ENCODE assay signal across 8 mouse cellular contexts in the genomic region with DNA sequence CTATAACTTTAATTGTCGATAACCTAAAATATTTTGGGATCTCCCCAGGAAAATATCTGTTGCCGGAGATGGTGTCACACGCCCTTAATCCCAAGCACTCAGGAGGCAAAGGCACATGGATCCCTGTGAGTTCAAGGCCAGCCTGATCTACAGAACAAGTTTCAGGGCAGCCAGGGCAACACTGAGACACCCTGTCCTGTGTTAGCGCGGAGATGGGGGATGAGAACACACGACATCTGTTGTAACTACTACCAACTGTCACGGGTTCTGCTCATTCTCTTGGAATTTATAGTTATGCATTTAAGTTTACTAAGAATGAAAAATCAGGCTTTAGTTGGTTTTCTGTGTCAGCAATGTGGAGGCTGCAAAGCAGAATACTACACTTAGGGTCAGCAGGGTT. TPM values are rescaled to one million over a fixed set of nuclear protein-coding genes. Genes with fewer than 3 reads are reported as not detected.
DNase-seq lines count a peak whose midpoint lies in the region; ATAC-seq and TF ChIP-seq lines count a peak whose summit lies in the region.

No protein-coding gene starts in this region.

- no peak for ATAC-seq in erythroblast, adult 5-6 weeks (replicated peaks; ENCODE audit: low FRiP score, poor library complexity, severe bottlenecking)
- ATAC-seq in forebrain, embryonic 15.5 days (replicated peaks): peak; percentile 48
- no peak for ATAC-seq in liver, embryonic 16.5 days (ENCODE audit: low read depth)

- peaks cover 18% of the 10 kb centered on the region for H3K36me3 ChIP-seq in erythroblast, embryonic 14.5 days (ENCODE audit: control insufficient read depth)
- H3K36me3 ChIP-seq in C2C12 (ENCODE audit: control insufficient read depth, insufficient read depth): no peaks in the 10 kb centered on the region
- no peaks in the 10 kb centered on the region for H3K36me3 ChIP-seq in forebrain, embryonic 15.5 days
- H3K36me3 ChIP-seq in liver, embryonic 16.5 days (ENCODE audit: control insufficient read depth, insufficient read depth): no peaks in the 10 kb centered on the region

- no peak for DNase-seq in spleen, postnatal 36 days (ENCODE audit: low spot score in 2 of 2)
- no peak for DNase-seq in cerebellum, adult 18-20 months
- no peak for DNase-seq in ovary, adult 18-20 months (ENCODE audit: low spot score)

- H3K4me3 ChIP-seq in erythroblast, embryonic 14.5 days (replicated peaks): peak overlapping the region; percentile 88
- no peak overlapping the region for H3K4me3 ChIP-seq in C2C12 (ENCODE audit: insufficient read depth, poor library complexity, severe bottlenecking)
- H3K4me3 ChIP-seq in forebrain, embryonic 15.5 days: peak overlapping the region; percentile 70
- peak overlapping the region; percentile 74 for H3K4me3 ChIP-seq in liver, embryonic 16.5 days (ENCODE audit: low read depth, low read length)

- H3K27ac ChIP-seq in forebrain, embryonic 15.5 days (replicated peaks): peak overlapping the region; percentile 91
- H3K27ac ChIP-seq in liver, embryonic 16.5 days (ENCODE audit: low read length): no peak overlapping the region

- peak overlapping the region; percentile 32; the same call in 1 of the 2 replicates for H3K9ac ChIP-seq in forebrain, embryonic 15.5 days (replicated peaks)
- H3K9ac ChIP-seq in liver, embryonic 16.5 days (ENCODE audit: low read depth, low read length): peak overlapping the region; percentile 17; the same call in 1 of the 2 replicates

- whole genome bisulfite sequencing in forebrain, embryonic 15.5 days: 34% methylated on average over 7 of the region's 7 CpGs
- WGBS in liver, embryonic 16.5 days (ENCODE audit: insufficient replicate concordance): 40% methylated on average over 7 of the region's 7 CpGs

- no peak for TF ChIP-seq CTCF in C2C12 (IDR thresholded peaks at IDR 0.05; ENCODE audit: control insufficient read depth, insufficient read depth, insufficient read length)

- H3K4me2 ChIP-seq in forebrain, embryonic 15.5 days (replicated peaks): peak overlapping the region; percentile 77
- H3K4me2 ChIP-seq in liver, embryonic 16.5 days (ENCODE audit: low read depth, low read length): peak overlapping the region; percentile 95

- H3K4me1 ChIP-seq in erythroblast, embryonic 14.5 days (ENCODE audit: control insufficient read depth): peaks cover 50% of the 10 kb centered on the region
- H3K4me1 ChIP-seq in forebrain, embryonic 15.5 days: peaks cover 33% of the 10 kb centered on the region
- peaks cover 33% of the 10 kb centered on the region for H3K4me1 ChIP-seq in liver, embryonic 16.5 days (ENCODE audit: control insufficient read depth, low read depth, low read length)

- no peaks in the 10 kb centered on the region for H3K9me3 ChIP-seq in erythroblast, embryonic 14.5 days (ENCODE audit: control insufficient read depth, low read length)
- no peaks in the 10 kb centered on the region for H3K9me3 ChIP-seq in forebrain, embryonic 15.5 days
- no peaks in the 10 kb centered on the region for H3K9me3 ChIP-seq in liver, embryonic 16.5 days (replicated peaks; ENCODE audit: control insufficient read depth, low read length)

- H3K27me3 ChIP-seq in erythroblast, embryonic 14.5 days (ENCODE audit: control insufficient read depth): no peaks in the 10 kb centered on the region
- H3K27me3 ChIP-seq in C2C12 (ENCODE audit: control insufficient read depth, insufficient read depth, insufficient read length): peaks cover under 1% of the 10 kb centered on the region
- H3K27me3 ChIP-seq in forebrain, embryonic 15.5 days: no peaks in the 10 kb centered on the region
- no peaks in the 10 kb centered on the region for H3K27me3 ChIP-seq in liver, embryonic 16.5 days (ENCODE audit: control insufficient read depth, insufficient read depth, low read depth, low read length)

- H3K79me2 ChIP-seq in C2C12 (ENCODE audit: control insufficient read depth, insufficient read depth): peaks cover 45% of the 10 kb centered on the region

- peak overlapping the region; percentile 2 for H3ac ChIP-seq in C2C12 (ENCODE audit: control insufficient read depth, insufficient read length, low read depth)

- H3K79me3 ChIP-seq in C2C12 (ENCODE audit: low read depth): peaks cover 38% of the 10 kb centered on the region

TF ChIP-seq in C2C12, 6 proteins besides CTCF, POLR2A, EP300 and RAD21:
- TF ChIP-seq MAX (IDR thresholded peaks at IDR 0.05) (no peak), CEBPB (IDR thresholded peaks at IDR 0.05; ENCODE audit: low read depth) (no peak), MYOG (IDR thresholded peaks at IDR 0.05; ENCODE audit: control insufficient read depth, extremely low read depth, insufficient read length) (no peak), USF1 (IDR thresholded peaks at IDR 0.05; ENCODE audit: low read depth) (no peak), FOSL1 (IDR thresholded peaks at IDR 0.05; ENCODE audit: insufficient read depth, low read length, poor library complexity, severe bottlenecking) (no peak), MYOD1 (IDR thresholded peaks at IDR 0.05; ENCODE audit: control insufficient read depth, insufficient read length, low read depth) (no peak)

RNA-seq across cellular contexts. Expression of gene Parp1, which starts 0.5 kb away (rescaled TPM):
- polyA plus RNA-seq in erythroblast, embryonic 14.5 days (2012): 3.5 and 4.1 TPM in 2 replicates
- 13.4 and 20.6 TPM in 2 replicates for total RNA-seq in erythroblast, adult 5-6 weeks (2015; ENCODE audit: low replicate concordance)
- 23.5 and 26.2 TPM in 2 replicates for total RNA-seq in erythroblast, adult 5-6 weeks (2017; ENCODE audit: low replicate concordance)
- polyA plus RNA-seq in C2C12 (2012; fragmentation: generic; extraction: Trizol): 64.4 TPM
- 144 and 147 TPM in 2 replicates for polyA plus RNA-seq in forebrain, embryonic 15.5 days (2015; fragmentation: Nextera tagmentation; extraction: Ambion mirVana)
- polyA plus RNA-seq in liver, embryonic 16.5 days (2015; fragmentation: Nextera tagmentation; extraction: Ambion mirVana): 51.3 and 52.0 TPM in 2 replicates

Comparison
In these comparisons a context has a peak if more than half of its experiments do, and no peak if none do; other contexts are left out.
1. RNA of gene Parp1, which starts 0.5 kb away (polyA plus RNA-seq): 144 to 147 TPM in forebrain, embryonic 15.5 days, 64.4 TPM in C2C12 (single experiment) and 51.3 to 52.0 TPM in liver, embryonic 16.5 days; 3.5 to 4.1 TPM in erythroblast, embryonic 14.5 days; every median in the first group is over 10 times any median in the second.